ENCODE assay signal across 11 mouse cellular contexts in the genomic region with DNA sequence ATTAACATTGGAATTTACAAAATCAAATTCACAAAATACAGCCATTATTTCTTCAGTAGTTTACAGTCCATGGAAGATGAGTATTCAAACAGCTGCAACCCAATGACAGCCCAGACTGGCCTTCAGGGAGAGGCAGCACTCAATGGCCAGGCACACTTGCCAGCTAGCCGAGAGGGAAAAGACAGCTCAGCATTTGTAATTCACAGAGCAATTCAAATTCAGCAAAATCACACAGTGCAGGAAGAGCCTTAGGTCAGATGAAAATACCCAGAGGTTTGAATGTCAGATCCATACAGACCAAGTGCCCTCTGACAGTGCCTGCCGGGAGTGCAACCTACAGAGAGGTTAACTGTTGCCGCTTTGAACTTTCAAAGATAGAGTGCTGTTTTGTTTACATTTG.
DNase-seq lines count a peak whose midpoint lies in the region; ATAC-seq lines count a peak whose summit lies in the region.
"Had no signal": no experiment of that assay in that cellular context is flagged by ENCODE, and none has a peak within 500 bp of the region (broad histone marks: within the 10 kb centered on the region; RNA-seq: fewer than 3 reads in every experiment).

No protein-coding gene starts in this region.

- no peaks in the 10 kb centered on the region for H3K36me3 ChIP-seq in liver, embryonic 13.5 days
- no peaks in the 10 kb centered on the region for H3K36me3 ChIP-seq in macrophage (ENCODE audit: inconsistent target)
- H3K36me3 ChIP-seq: forebrain, embryonic 10.5 days had no signal

- H3K4me1 ChIP-seq in liver, embryonic 13.5 days (replicated peaks) = peaks cover 22% of the 10 kb centered on the region
- H3K4me1 ChIP-seq in brown adipose tissue, adult 24 weeks (ENCODE audit: control insufficient read depth, insufficient read depth, insufficient read length, low read length) = peaks cover 31% of the 10 kb centered on the region

- no peaks in the 10 kb centered on the region for H3K9me3 ChIP-seq in liver, embryonic 13.5 days (replicated peaks)
- H3K9me3 ChIP-seq: forebrain, embryonic 10.5 days had no signal

- no peak overlapping the region for H3K9ac ChIP-seq in liver, embryonic 13.5 days
- H3K9ac ChIP-seq: liver, embryonic 14.5 days had no signal

- no peak overlapping the region for H3K4me2 ChIP-seq in liver, embryonic 13.5 days

- ATAC-seq in frontal cortex, adult (ENCODE audit: low TSS enrichment) = peak; percentile 47; the same call in 1 of the 2 replicates
- 0 out of 2 replicates have a peak, but pooled peaks have one; percentile 31 for ATAC-seq in liver, embryonic 13.5 days (ENCODE audit: low read depth)

- 71% methylated on average over 3 of the region's 3 CpGs for WGBS in liver, embryonic 13.5 days (ENCODE audit: insufficient replicate concordance)
- 70% methylated on average over 3 of the region's 3 CpGs for WGBS in macrophage (ENCODE audit: missing documents)

- no peak for DNase-seq in frontal cortex, postnatal 36 days (ENCODE audit: low spot score in 2 of 2)
- no peak for DNase-seq in liver, embryonic 13.5 days
- no peak for DNase-seq in liver
- no peak for DNase-seq in embryo, embryonic 10.5 days (ENCODE audit: low spot score)
- no peak for DNase-seq in cerebellum, adult 9-10 months

- H3K4me3 ChIP-seq in liver, embryonic 13.5 days (replicated peaks) = no peak overlapping the region
- H3K4me3 ChIP-seq in brown adipose tissue, adult 24 weeks (ENCODE audit: insufficient read depth, low read depth, low read length) = no peak overlapping the region; the same call in 1 of the 2 replicates
- H3K4me3 ChIP-seq in macrophage (ENCODE audit: inconsistent target) = no peak overlapping the region
- H3K4me3 ChIP-seq: forebrain, embryonic 10.5 days had no signal

- H3K27me3 ChIP-seq in liver, embryonic 13.5 days = no peaks in the 10 kb centered on the region
- H3K27me3 ChIP-seq: CH12.LX had no signal

- no peak overlapping the region for H3K27ac ChIP-seq in liver, embryonic 13.5 days
- peak overlapping the region; percentile 22 for H3K27ac ChIP-seq in brown adipose tissue, adult 24 weeks (replicated peaks; ENCODE audit: low read depth, low read length)
- H3K27ac ChIP-seq in macrophage = peak overlapping the region; percentile 91
- H3K27ac ChIP-seq: forebrain, embryonic 10.5 days; liver, embryonic 14.5 days had no signal

- H3K79me2 ChIP-seq in macrophage (ENCODE audit: inconsistent target) = peaks cover 71% of the 10 kb centered on the region
